Mouse (Mus musculus): ENCODE measurements around the gene Sp110.
"Not testable (repeated sequence)": the region's sequence is repeated elsewhere in the genome, so short reads cannot be mapped to it uniquely, and the experiment has no call there.

Sp110 gene

DNA sequence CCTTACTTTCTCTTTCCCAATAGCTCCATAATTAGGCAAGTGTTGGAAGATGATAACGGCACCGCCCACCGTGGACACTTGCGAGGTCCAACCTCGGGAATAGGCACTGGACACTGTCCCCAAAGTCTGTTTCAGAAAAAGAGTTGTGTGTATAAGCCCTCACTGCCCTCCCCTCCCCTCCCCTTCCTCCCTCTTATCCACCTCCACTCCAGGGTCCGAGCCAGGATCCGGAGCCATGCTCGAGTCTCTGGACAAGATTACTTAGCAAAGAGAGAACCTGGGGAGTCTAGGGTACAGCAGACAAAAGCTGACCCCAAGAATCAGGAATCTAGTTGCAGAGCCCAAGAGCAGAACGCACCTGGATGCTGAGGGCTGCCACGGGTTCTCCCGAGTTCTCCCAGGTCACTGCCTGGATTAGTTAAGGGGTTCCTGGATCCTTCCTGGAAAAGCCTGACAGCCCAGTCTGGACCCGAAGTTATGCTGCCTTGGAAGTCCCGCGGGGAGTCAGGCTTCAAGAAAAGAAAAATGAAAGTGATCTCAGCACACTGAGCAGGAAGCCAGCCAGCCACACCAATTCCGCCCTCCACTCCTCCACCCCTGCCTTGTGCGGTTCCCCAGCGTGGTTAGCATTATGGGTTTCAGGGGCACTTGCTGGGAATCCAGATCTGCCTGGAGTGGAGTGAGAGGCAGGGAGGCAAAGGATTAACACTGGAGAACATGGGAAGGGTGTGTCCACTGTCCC, at the start of gene Sp110:
Gene Sp110 (minus strand): TSS at position 547 of the 742 bp plus-strand sequence.
- DNase-seq = not testable (repeated sequence)

DNA sequence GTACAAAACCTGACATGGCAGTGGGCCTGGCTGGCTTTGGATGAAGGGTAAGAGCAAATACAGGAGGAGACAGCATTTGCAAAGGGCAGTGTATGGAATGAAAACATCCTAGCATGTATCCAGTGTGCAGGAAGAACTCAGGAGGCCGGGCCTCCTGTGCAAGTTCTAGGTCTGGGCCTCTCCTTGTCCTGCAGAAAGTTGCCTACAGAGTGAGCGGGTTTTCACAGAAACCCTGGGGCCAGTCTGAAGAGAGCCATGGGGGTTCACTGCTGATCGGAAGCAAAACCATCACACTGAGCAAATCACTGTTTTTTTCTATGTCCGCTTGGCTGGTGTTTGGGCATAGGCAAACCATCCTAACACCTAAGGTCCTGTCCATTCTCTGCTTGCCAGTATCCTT, 39.5 kb upstream of the Sp110 start:
- DNase-seq = not testable (repeated sequence)

GRCm38 (mm10) chr1:85636936-85637335, 38.3 kb upstream of the Sp110 start:
- DNase-seq = not testable (repeated sequence)

- not testable (repeated sequence) for DNase-seq
These were observed 20.1 kb upstream of the Sp110 start for GRCm38 (mm10) chr1:85618689-85619088.

DNA sequence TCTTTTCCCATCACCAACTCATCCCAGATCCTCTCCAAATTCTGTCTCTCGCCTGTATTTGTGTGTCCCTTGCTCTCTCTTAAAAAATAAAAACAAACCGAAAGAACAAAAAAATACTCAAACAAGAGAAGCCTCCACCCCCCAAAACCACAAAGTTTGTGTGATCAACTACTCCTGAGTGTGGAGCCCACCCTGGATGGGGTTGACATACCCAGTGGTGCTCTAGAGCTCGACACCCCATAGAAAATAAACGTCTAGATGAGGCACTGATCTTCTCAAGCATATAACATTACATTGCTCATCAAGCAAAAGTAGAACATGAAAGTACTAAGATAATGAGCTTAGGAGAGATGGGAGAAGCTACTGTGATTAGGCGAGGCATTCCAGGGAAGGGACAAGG, 18.5 kb upstream of the Sp110 start:
- DNase-seq = not testable (repeated sequence)

DNA sequence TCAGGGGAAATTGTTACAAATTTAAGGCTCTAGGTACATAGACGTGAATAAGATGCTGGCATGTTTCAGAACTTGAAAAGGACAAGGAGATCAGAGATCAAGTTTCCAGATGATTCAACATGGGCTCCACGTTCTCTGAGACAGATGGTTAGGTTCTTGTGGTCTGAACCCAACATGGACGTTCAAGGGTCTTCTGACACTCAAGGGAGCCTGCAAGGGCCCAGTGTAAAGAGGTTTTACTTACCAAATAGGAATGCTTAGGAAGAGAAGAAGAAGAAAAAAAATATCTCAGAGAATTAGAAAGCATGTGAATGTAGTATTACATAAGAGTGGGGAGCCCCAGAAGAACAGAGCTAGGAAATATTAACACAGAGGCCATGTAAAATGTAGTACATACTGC, 17.2 kb upstream of the Sp110 start:
- not testable (repeated sequence) for DNase-seq

DNA sequence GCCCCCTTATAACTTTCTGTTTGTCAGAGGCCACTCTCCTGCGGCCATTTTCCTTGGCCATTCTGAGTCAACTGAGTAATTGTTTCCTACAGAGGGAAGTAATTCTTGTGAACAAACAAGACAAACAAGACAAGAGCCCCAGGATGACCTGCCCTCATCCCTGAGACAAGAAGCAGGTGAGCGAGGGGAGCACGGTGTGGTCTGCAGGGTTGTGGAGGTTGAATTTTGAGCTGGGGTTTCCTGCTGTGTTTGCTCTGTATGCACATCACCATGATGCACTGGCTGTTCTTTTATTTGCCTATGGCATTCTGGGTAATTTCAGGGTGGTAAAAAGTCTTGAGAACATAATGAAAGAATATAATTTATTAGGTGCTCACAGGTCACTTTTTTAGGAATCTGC, 16.5 kb upstream of the Sp110 start:
- not testable (repeated sequence) for DNase-seq

GRCm38 (mm10) chr1:85610581-85610980, 12.0 kb upstream of the Sp110 start:
- DNase-seq = not testable (repeated sequence)

DNA sequence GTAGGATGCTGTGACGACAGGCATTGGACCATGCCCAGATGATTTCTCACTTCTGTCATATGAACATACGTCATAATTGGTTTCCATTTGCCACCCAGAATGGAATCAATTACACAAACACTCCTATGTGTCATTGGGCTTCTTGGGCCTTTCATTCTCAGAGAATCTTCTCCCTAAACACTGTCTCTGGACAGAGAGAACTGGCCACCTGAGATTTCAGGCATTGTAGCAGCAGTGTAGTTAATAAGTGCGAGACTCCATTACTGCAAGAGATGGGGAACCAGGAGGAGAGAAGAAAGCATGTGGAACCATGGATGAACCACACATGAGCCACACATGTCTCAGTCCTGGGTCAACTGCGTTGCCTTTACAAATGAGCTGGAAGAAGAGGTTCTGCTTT, 9.7 kb upstream of the Sp110 start:
- DNase-seq = not testable (repeated sequence)

GRCm38 (mm10) chr1:85604341-85604740, 5.7 kb upstream of the Sp110 start:
- not testable (repeated sequence) for DNase-seq

- not testable (repeated sequence) for DNase-seq
These were observed 2.2 kb upstream of the Sp110 start for GRCm38 (mm10) chr1:85600794-85601193.

DNA sequence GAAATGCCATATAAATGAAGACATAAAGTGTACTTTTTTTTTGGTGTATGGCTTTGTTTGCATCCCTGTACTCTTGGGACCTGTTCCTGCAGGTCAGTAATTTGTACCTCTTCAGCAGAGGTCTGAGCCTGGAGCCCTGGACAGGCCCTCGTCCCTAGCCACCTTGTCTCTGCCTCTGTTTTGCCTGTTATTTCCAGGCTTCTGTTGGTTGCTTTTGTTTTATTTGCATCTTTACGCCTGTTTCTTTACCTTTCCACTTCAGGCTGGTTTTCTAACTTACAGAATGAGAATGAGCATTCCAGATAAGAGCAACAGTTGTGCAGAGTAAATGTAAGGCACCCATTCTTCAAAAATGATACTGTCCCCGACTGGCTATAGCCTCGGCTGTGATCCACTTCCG, 1.5 kb upstream of the Sp110 start, which contains the start of gene Sp140:
Gene Sp140 (plus strand): TSS at position 301 of the 400 bp plus-strand sequence.
- not testable (repeated sequence) for DNase-seq

- not testable (repeated sequence) for DNase-seq
These were observed 6.1 kb downstream of the Sp110 start for GRCm38 (mm10) chr1:85592526-85592925.

GRCm38 (mm10) chr1:85588697-85589096, 9.9 kb downstream of the Sp110 start:
- not testable (repeated sequence) for DNase-seq

DNA sequence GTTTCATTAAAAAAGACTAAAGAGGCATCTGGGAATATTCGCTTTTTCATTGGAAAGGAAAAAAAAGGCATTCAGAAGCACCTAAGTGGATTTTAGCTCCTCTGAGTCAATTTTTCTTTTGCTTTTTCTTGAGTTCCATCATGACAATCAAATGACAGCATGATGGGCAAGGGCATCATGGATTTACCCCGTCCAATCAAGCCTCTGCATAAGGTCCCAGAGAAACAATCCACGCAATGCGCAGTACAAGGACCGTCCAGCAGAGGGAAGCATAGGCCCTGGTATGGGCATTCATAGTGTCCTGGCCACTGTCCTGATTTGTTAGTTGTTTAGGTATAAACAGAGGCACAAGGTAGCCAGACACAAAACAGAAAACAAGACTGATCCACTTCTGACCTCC, 17.1 kb downstream of the Sp110 start:
- peak; percentile 4 for DNase-seq

DNA sequence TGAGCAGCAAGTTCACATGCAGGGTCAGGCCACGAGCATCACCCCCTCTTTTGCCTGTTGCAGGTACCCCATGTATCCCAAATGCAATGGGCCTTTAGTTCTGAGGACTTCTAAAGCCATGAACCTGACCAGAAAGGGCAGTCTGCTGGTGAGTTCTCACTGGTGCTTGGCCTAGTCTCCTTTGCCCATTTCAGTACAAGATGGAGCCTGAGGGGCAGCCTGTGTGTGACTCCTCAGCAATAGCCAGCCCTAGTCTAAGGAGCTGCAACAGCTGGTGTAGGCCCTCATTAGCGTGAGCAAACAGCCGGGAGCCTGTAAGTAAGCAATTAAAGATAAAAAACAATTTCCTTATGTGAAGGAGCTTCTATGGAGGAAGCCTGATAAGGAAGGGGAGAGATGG, 18.0 kb downstream of the Sp110 start:
- not testable (repeated sequence) for DNase-seq

GRCm38 (mm10) chr1:85580148-85580534, 18.5 kb downstream of the Sp110 start:
- not testable (repeated sequence) for DNase-seq

DNA sequence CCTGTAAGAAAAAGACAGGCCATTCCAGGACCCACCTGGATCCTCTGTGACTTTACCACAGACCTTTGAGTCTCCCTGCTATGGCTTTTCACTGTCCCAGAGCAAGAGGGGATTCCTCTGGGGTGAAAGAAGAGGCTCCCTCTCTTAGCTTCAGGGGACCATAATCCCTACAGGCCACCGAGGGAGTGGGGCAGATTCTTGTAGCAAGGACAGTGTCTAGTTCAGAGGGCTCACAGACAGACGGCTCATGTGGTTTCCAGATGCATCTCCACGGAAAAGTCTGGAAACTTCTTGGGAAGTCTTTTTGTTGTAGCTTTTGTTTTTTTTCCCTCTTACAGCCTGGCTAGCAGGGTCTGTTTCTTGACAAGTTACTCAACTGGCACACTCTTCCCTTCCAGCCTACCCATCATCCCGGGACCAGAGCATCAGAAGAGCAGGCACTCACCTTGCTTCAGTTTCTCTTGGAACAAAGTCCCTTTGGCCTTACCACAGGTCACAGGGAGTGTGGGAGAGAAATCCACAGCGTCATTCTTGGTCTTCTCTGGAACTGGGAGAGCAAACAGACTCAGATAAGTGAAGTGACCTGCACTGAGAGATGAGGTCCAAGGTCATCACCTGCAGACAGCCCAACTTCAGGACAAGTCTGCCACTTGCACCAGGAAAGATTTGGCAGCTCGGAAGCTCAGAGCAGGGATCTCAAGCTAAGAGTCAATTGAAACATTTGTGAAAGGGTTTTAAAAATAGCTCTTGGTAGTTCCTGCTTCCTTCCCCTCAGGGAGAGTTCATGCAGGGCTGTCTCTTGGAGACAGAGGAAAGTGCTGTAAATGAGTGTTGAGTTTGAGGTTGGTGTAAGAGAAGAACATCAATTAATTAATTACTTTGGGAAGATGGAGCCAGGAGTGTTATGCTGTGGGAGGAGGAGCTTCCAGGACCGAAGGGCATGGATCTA, 19.1 kb downstream of the Sp110 start:
- not testable (repeated sequence) for DNase-seq

- DNase-seq = not testable (repeated sequence)
These were observed 20.1 kb downstream of the Sp110 start for GRCm38 (mm10) chr1:85578372-85579010.

DNA sequence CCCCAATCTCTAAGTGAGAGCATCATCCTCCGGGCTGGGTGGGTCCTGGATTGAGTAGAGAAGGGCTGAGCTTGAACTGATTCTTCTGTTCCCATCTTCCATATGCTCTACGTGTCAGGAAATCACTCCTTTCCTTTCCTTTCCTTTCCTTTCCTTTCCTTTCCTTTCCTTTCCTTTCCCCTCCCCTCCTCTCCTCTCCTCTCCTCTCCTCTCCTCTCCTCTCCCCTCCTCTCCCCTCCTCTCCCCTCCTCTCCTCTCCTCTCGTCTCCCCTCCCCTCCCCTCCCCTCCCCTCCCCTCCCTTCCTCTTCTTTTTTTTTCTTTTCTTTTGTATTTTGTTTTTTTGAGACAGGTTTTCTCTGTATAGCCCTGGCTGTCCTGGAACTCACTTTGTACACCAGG, 23.2 kb downstream of the Sp110 start, which contains the start of gene G530012D18Rik:
Gene G530012D18Rik (plus strand): TSS at position 301 of the 400 bp plus-strand sequence.
- DNase-seq = not testable (repeated sequence)

DNA sequence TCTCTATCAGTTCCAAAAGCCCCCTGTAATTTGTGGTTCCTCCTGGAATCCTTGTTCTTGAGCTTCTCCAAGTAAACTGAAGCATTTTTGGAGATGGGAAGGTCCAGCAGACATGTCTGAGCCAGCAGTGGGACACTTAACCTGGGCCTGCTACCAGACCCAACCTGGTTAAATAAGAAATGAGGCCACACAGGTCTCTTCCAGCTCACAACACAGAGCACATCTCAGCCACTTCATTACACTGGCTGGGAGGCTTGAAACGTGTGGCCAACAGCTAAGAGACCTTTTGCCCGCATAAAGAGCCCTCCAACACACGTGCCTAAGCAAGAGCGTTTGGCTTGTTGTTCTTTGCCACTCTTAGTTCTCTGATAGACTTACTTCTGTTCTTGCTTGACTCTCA, 25.1 kb downstream of the Sp110 start:
- not testable (repeated sequence) for DNase-seq

GRCm38 (mm10) chr1:85555261-85555660, 43.4 kb downstream of the Sp110 start:
- DNase-seq = not testable (repeated sequence)

DNA sequence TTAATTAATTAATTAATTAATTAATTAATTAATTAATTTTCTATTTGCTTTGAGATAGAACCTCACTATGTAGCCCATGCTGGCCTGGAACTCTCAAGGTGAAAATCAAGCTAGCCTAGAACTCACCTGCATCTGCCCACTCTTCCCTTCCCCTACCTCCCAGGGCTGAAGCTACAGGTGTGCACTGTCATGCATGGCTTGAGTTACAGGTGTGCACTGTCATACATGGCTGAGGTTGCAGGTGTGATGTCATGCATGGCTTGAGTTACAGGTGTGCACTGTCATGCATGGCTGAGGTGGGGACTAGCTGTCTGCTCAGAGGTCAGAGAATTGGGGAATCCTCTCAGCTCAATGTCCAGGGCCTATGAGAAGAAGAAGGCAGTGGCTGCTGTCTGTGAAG, 52.2 kb downstream of the Sp110 start:
- DNase-seq = not testable (repeated sequence)
